Mouse (Mus musculus): ENCODE results near the gene Ppm1n. TPM values are rescaled to one million over a fixed set of nuclear protein-coding genes. Genes with fewer than 3 reads are reported as not detected.
"Not testable (repeated sequence)": the region's sequence is repeated elsewhere in the genome, so short reads cannot be mapped to it uniquely, and the experiment has no call there.

The Ppm1n gene
- polyA plus RNA-seq, 1 experiment: 0.62 TPM

DNA sequence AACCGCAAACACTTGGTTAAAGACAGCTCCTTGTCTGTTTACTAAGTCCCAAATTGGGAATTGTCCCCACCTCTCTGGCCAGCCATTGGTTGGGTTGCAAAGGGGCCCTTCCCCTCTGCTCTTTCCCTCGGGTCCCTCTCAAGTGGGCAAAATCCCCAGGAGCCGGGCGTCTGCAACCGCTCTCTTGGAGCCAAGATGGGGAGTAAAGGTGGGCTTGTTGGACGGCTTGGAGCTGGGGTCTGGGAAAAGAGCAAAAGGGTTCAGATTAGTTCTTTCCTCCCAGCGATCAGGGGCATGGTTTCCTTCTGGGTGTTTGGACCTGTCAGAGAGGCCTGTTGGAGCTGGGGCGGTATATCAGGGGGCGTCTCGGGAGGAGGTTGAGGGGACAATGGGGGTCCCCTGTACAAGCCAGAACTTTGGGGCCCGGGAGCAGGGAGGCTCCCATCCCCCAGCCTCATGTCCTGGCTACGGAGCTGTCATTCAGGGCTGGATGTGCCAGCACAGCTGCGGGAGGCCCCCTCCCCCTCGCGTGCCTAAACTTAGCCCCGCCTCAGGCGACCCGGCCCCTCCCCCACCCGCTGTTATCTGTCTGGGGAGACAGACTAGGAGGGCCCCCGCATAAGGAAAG, 11.2 kb upstream of the Ppm1n start:
- DNase-seq (ENCODE audit: extremely low spot score in 1 of 2, low spot score in 1 of 2): no peak

DNA sequence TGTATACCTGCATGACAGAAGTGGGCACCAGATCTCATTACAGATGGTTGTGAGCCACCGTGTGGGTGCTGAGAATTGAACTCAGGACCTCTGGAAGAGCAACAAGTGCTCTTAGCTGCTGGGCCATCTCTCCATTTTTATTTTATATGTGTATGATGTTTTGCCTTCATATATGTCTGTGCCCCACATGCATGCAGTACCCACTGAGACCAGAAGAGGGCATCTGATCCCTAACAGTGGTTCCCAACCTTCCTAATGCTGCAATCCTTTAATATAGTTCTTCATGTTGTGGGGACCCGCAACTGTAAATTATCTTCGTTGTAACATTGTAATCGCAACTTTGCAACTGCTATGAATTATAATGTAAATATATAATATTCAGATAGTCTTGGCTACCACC, 4.9 kb upstream of the Ppm1n start:
- DNase-seq (ENCODE audit: extremely low spot score in 1 of 2, low spot score in 1 of 2): peak in 1 of 2 experiments; percentile 72

DNA sequence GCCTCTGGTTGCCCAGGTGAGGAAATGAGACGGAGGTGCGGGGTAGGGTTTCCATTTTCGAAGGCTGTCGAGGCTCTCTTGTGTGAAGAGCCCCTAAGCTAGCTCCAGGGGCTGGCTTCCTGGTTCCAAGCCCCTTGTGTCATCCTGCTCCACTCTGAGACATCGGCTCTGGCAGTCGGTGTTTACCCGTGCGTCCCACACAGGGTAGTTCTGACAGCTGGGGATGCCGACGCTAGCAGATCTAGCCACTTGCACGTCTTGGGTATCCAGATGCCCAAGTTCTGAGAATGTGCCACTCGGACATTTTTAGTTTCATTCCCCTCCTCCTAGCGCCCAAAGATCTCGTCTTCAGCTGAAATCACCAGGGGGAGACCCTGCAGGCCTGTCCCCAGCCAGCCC, 3.5 kb upstream of the Ppm1n start:
- DNase-seq (ENCODE audit: extremely low spot score in 1 of 2, low spot score in 1 of 2): peak in 1 of 2 experiments; percentile 45

DNA sequence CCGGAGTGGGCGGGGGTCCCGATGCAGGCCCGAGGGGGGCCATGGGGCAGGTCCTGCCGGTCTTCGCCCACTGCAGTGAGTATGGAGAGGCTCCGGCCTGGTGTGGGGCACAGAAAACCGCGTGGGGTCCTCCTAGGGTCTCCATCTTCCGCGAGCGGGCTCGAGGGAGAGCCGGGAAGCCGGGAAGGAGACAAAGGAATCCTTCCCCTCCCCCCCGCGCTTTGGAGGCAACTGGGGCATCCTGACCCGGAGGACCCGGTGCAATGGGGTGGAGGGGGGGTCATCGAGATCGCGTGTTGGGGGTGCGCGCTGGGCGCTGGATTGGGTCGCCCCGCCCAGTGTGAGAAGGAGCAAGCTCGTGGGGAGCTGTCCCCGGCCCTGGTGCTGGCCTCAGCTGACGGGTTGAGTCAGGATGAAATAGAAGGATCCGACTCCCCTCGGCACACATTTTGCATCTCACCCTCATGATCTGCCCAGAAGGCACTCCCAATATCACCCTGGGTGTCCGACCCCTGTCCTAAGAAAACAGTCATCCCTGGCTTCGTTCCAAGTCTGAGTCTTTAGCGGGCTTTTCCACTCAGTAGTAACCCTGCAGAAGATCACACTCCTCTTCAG, 3.0 kb upstream of the Ppm1n start:
- peak in 1 of 2 experiments; percentile 38 for DNase-seq (ENCODE audit: extremely low spot score in 1 of 2, low spot score in 1 of 2)

DNA sequence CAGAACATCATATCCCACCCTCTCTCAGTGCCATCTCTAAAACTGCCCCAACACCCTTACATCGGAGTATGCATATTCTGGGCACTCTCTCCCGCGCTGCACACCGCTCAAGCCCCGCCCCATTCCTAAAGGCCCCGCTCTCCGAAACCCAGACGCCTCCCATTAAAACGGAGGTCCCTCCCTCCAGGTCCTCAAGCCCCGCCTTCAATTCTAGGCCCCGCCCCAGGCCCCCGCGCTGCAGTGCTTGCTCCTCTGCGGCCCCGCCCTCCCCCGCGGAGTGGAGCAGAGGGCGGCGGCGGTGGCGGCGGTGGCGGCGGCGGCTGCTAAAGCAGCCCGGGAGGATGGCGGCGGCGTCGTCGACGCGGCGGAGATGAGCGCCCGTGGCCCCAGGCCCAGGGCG, 2.5 kb upstream of the Ppm1n start, which contains the start of gene Rtn2:
Gene Rtn2 (plus strand): TSS at position 240 of the 400 bp plus-strand sequence.
- peak; percentile 46 to 88 for DNase-seq (ENCODE audit: extremely low spot score in 1 of 2, low spot score in 1 of 2)

DNA sequence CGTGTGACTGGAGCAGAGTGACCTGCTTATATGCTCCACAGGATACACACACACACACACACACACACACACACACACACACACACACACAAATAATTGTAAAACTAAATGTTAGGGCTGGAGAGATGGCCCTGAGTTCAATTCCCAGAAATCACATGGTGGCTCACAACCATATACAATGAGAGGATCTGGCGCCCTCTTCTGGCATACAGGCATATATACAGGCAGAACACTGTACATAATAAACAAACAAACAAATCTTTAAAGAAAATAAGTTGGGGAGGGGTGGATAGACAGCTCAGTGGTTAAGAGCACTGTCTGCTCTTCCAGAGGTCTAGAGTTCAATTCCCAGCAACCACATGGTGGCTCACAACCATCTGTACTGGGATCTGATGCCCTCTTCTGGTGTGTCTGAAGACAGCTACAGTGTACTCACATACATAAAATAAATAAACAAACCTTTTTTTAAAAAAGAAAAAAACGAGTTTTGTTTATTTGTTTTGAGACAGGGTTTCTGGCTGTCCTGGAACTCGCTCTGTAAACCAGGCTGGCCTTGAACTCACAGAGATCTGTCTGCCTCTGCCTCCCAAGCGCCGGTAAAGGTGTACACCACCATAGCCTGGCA, 1.9 kb upstream of the Ppm1n start:
- not testable (repeated sequence) for DNase-seq (ENCODE audit: extremely low spot score in 1 of 2, low spot score in 1 of 2)

DNA sequence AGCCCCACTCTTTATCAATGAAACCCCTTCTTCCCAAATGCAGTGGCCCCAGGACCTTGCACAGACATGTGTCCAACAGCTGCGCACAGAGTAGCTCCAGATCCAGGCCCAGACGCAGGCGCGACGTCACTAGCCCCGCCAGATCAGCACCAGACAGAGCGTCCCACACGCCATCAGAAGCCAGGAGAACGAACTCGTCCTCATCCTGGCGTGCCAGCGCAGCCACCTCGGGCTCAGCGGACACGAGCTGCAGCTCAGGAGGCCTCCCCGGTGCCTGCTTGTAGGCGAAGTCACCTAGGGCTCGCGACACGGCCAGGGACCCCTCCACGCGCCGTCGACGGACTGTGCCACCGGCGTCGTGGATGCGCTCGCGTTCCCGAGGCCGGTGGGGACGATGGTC, 812 bp downstream of the Ppm1n start:
- no peak for DNase-seq (ENCODE audit: extremely low spot score in 1 of 2, low spot score in 1 of 2)

DNA sequence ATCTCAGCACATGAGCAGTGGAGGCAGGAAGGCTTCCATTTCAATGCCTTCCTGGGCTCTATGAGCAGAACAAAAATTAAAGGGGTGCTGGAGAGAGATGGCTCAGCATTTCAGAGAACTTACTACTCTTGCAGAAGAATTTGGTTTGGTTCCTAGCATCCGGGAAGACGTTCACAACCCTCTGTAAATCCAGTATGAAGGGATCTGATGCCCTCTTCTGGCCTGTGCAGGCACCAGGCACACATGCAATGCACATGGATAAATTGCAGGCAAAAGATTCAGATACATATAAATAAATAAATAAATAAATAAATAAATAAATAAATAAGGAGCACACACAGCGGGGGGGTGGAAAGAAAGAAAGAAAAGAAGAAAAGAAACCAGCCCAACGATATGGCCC, 3.6 kb downstream of the Ppm1n start:
- DNase-seq (ENCODE audit: extremely low spot score in 1 of 2, low spot score in 1 of 2): no peak

DNA sequence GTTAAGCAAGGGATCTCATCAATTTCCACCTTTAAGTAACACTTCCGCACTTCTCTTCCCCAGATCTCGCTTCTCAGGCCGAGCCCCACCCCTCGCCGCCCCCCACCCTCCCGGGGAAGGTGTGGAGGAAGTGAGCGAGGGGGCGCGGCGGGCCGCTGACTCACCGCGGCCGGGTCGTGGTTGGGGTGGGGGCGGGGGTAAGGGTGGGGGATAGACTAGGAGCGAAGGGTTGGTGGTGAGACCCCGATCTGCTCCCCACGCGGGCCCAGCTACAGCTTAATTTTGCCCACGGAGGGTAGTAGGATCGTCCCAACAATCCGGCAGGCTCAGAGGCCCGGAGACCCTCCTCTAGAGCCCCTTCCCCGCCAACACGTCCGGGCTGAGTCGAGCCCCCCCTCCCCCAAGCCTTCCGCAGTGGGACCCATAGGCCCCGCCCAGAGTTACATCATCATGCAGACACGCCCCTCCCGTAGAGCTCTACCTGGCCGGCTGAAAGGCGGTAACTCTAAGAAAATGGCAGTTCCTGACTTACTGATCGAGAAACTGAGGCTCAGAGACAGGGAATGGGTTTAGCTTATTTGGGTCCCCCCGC, 7.6 kb downstream of the Ppm1n start:
- peak in 1 of 2 experiments; percentile 42 for DNase-seq (ENCODE audit: extremely low spot score in 1 of 2, low spot score in 1 of 2)

DNA sequence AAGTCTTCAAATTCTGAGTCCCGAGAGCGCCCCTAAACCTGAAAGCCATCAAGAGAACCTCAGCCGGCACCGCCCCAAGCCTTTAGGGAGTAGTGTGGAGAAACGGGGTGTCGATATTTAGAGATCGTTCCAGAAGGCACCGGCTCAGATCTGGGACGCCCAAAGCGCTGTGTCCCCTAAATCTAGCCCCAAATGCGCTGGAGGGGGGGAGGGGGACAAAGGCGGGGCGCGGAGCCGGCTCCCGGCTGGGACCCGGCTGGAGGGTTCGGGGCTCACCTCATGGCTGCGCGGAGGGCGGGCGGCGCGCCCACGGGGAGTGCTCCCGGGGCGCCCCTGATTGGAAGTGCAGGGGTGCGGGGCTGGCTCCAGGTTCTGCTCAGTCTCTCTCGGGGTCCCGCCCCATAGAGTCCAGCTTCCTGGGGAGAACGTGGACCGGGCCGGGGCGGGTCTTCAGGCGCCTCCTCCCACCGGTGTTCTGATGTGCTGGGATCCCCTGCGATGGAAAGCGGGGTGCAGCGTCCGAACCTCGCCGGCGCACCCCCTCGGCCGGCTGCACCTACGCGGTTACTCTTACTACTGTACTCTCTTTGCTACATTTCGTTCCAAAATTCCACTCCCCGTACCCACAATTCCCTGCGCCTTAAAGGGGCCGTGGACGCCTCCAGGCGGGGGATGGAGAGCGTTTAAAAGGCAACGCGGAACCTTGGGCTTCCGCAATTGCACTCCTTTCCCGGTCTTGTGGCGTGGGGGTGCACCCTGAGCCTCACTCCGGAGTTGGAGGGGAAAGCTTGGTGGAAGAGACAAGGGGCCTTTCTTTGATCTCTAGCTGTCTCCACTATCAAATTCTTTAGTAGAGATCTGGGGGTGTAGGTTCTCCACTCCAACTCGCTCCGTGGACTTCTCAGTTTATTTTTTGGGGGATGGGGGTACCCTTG, 8.4 kb downstream of the Ppm1n start, which contains the start of gene Vasp:
Gene Vasp (minus strand): TSS at position 580 of the 935 bp plus-strand sequence.
- DNase-seq (ENCODE audit: extremely low spot score in 1 of 2, low spot score in 1 of 2): peak; percentile 67 to 92

DNA sequence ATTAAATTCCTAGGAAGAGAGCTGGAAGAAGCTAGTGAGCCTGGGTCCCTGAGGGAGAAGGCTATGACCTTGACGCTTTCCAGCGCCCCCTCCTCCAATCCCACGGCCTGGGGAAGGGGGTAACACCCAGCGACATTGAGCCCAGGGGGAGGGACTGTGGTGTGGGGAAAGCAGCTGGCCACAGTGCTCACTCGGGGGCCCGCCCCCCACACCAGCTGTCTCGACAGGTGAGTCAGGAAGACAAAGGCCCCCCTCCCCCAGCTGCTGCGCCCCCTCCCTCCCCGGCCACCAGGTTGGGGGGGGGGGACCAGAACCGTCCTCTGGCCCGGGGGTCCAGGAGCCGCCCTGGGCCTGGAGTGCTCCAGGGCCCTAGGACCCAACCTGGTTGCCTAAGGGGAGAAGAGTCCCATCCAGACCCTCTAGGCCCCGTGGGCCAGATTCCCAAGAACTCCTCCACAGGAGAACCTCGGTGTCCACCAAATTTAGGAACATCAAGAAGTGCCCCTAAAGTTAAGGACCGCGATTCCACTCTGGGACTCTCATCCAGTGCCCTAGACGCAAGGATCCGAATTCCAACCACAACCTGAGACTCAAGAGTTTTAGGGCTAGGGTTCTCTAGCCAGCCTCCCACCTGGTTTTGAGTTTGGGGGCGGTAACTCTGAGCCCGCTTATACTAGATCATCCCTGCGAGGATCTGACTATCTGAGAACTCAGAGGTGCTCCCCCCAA, 9.2 kb downstream of the Ppm1n start:
- DNase-seq (ENCODE audit: extremely low spot score in 1 of 2, low spot score in 1 of 2): no peak

DNA sequence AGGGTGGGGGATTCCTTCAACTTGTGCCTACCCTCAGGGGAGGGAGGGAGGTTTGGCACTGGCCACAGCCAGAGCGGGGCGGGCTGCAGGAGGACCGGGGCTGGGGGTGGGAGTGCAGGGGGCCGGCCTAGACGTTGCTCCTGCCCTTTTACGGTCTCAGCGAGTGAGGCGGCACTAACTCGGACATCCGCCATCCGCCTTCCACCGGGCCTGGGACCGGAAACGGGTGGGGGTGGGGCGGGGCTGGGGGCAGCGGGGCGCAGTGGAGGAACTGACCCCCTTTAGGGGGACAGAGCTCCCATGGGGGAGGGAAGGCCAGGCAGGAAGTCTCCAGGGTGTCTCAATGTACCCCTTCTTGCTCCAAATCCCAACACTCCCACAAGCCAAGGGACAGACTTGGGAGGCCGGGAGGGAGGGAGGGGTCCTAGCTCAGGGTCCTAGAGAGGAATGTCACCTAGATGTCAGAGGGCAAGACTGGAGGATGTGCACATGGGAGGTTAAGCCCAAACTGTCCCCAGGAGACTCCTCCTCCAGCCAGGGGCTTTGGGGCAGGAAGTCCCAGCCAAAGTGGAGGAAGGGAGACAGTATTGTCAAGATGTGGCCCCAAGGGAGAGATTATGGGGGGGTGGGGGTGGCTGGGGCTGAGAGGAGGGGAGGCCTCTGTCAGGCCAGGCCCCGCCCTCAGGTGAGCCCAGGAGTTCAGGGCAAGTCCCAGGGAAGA, 10.0 kb downstream of the Ppm1n start:
- DNase-seq (ENCODE audit: extremely low spot score in 1 of 2, low spot score in 1 of 2): no peak

DNA sequence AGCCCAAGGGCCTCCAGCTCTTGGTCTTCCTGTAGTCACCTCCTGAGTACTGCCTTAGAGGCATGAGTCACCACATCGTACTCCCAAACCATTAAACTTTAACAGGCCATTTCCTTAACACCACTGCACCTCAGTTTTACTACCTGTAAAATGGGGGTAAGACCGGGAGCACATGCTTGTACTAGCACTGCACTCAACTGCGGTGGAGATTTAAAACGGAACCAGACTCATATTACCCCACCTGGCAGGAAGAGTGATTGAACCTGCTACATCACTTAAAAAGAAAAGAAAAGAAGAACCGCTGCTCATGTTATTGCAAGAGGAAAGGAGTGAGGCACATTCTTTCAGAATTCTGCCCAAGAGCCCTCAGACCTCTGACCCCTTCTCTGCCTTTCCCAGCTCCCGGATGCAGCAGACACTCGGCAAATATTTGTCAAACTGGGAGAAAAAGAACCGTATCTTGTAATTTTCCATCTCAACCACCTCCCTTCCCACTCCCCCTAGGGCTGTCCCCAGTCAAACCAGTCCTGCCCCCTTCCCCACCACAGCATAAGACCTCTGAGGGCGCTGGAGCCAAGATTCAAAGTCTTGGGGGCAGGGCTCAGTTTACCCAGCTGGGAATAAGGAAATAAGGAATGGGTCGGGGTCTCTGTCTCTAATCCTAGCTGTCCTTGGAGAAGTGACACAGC, 10.7 kb downstream of the Ppm1n start:
- DNase-seq (ENCODE audit: extremely low spot score in 1 of 2, low spot score in 1 of 2): no peak

DNA sequence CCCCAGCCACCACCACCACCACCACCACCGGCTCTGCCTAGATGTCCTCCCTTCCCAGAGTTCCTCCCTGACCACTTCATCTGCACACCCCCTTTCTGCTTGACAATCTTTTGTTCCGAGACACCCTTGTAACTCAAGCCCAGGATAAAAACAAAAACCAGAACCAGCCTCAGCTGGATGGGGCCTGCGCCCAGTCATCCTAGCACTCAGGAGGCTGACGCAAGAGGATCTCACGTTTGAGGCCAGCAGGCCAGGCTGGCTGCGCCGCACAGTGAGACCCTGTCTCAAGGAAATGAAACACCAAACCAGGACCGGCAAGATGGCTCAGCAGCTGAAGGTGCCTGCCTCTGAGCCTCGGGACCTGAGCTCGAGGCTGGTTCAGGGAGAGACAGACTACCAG, 12.8 kb downstream of the Ppm1n start:
- DNase-seq (ENCODE audit: extremely low spot score in 1 of 2, low spot score in 1 of 2): no peak

DNA sequence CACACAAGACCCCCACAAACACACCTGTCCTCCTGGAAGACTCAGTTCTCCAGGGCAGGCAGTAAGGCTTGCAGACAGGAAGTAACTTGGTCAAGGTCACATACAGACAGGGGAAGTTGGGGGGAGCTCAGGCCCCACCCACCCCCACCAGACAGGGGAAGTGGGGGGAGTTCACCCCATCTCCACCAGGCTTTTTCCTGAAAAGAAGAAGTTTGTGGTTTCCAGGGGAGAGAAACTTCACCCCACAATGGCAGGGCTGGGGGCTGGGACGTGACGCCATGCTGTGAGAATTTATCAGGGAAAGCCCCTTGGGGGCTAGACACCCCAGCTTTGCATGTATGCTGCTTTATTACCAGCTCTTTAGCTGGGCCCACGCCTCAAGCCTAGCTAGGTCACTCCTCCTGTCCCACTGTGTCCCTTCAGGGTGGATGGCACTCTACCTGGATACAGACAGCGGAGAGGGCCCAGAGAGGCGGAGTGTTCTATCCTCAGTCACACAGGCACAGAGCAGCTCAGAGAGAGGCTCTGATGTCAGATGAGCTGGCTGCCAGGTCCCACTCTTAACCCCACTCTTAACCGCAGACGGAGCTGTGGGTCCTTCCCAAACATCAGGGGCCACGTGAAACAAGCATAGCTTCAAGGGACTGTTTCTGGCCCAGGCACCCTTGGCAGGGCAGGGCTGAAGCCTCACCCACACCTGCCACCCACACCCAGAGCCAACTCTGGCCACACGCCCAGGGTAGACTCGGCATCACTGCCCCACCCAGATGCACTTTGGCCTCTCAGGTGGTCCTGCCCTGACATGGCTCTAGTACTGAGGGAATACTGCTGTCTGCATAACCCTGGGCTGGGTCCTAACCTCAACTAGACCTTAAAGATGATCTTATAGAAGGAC, 13.7 kb downstream of the Ppm1n start:
- DNase-seq (ENCODE audit: extremely low spot score in 1 of 2, low spot score in 1 of 2): no peak

DNA sequence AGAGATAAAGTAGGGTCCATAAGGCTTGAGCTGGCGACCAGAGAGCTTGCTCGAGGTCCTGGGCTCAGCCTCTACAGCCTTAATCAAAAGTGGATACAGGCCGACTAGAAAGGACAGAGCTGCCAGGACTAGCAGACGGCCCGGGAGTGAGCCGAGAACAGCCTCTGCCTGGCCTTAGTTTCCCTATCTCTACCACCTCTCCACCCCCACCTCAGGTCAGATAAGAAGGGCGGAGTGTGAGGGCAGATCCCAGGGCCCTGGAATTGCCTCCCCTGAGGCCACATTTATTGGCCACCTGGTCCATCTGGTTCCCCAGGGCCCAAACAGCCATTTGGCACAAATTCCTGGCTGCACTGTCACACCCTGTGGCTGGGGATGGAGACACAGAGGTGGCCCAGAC, 14.7 kb downstream of the Ppm1n start:
- DNase-seq (ENCODE audit: extremely low spot score in 1 of 2, low spot score in 1 of 2): no peak

DNA sequence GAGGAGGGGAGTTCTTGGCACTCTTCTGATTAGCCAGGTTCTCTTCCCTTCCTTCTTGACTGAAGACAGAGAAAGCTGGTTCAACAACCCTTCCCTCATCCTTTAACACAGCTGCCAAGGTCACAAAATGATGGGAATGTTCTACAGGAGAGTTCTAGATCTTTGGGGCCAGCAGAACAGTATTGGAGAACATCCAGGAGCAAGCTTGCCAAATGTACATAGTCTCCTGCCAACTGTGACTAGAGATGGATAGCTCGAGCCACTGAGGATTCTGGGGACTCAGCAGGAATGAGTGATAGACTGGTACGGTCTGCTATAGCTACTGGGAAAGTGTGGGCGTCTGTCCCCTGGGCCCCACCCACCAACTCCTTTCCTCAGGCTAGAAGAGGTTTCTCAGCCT, 21.5 kb downstream of the Ppm1n start:
- DNase-seq (ENCODE audit: extremely low spot score in 1 of 2, low spot score in 1 of 2): no peak

Data from frontal cortex, adult 2 months (tissue).